Mouse (Mus musculus) urinary bladder, adult 2 months (tissue): ENCODE results near the gene Map3k10. TPM values are rescaled to one million over a fixed set of nuclear protein-coding genes. Genes with fewer than 3 reads are reported as not detected.

Experiments
- DNase-seq: peaks from one replicate; pipeline ENCODE4 v3.0.0; 2022; ENCODE audit warnings: low spot score
- polyA plus RNA-seq: library from polyadenylated mRNA; depleted of rRNA; stranded (reverse); fragments of >200 nt; gene quantifications from 2 replicates; pipeline ENCODE4 v1.2.3, GENCODE M21; 2012; rRNA removed

Gene Map3k10
- polyA plus RNA-seq, 1 experiment, result 14.7 TPM

DNA sequence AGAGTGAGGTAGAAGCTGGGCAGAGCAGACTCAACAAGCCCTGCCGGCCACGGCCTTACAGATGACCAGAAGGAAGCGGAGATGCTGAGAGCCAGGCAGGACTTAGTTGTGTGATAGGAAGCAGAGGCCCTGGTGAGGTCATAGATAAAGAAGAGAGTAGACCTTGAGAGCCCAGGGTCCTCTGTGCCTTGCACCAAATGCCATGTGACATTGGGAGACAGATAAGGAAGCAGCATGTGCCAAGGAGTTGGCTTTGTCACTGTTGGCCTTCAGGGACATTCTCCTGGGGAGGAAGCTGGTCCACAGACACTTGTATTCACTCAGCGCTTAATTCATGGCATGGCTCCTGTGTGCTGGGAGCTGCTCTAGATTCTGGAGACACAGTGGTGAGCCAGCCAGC lies 65.1 kb downstream of the Map3k10 start:
- DNase-seq, result no peak

DNA sequence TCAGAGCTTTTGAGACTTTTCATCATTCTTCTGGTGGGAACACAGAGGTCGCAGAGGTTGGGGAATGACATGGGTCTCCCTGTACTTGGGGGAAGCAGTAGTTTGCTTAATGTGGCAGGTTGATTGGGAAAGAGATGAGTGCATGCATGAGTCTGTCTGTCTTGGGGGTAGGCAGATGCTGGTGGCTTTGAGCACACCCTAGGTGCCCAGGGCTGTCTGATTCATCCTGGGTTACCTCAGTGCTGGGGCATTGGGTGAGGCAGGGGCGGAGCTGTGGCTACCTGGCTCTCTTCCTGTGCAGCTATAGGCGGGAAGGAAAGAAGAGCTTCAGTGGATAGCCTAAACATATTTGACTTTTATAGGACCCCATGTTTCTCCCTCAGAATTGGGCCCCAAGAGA lies 66.3 kb downstream of the Map3k10 start:
- DNase-seq, result no peak

DNA sequence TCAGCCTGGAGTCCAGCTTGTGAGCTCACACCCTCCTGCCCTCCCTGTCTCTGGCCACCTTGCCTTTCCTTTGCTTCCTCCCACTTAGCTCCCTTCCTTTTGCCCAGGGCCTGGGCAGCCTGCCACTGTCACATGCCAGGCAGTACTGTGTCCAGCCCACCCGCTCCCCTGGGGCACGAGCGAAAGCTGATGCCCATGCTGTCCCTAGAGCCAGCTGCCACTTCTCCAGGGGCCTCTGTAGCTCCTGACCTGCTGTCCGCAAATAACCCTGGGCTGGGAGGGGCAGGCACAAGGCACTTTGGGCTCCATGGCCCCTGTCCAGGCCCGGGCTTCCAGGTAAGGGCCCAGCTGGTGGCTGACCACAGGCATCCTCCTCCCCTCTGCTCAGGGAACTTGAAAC lies 66.8 kb downstream of the Map3k10 start:
- DNase-seq, result no peak

DNA sequence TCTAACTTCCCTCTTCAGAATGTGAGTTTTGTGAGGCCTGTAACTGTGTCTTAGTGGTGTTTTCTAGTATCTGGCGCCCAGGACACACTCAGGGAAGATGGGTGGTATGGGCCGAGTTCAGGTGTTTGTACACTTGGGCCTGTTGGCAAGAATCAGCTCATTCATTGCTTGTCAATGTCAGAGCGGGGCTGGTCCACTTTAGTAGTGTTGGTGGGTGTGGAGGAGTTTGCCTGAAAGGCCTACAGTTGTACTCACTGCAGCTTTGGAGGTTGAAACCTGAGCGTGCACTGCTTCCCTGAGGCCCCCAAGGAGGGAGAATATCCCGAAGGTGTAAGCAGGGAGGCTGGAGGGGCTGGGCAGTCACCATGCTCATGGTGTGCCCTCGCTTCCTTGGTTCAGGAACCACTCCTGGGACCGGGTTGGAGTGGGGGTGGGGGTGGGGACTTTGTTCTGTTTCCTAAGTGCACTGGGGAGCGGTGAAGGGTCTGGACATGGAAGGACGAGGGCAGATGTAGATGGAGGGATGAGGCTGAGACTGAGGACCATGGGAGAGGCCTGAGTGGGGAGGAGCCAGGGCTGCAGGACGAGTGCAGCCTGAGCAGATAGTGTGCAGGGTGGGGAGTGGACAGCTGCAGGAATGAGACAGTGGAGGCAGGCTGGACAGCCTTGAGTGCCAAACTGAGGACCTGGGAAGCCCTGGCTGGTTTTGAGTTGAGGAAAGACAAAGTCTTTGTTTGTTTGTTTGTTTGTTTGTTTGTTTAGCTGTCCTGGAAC lies 67.7 kb downstream of the Map3k10 start:
- no peak for DNase-seq

Other genes with a start within 250 kb of the Map3k10 start
- gene Sptbn4, start 226.9 kb downstream of the Map3k10 start, polyA plus RNA-seq, result 0.53 and 0.74 TPM in 2 replicates
- gene Blvrb, start 226.6 kb downstream of the Map3k10 start, polyA plus RNA-seq, result 46.5 and 51.3 TPM in 2 replicates
- 22.0 and 29.1 TPM in 2 replicates for gene Sertad3, start 200.8 kb downstream of the Map3k10 start, polyA plus RNA-seq
- 36.2 and 37.2 TPM in 2 replicates for gene Sertad1, start 187.7 kb downstream of the Map3k10 start, polyA plus RNA-seq
- 4.6 and 4.9 TPM in 2 replicates for gene Prx, start 175.3 kb downstream of the Map3k10 start, polyA plus RNA-seq
- 1.4 and 1.7 TPM in 2 replicates for gene Hipk4, start 151.3 kb downstream of the Map3k10 start, polyA plus RNA-seq
- gene Pld3, start 121.4 kb downstream of the Map3k10 start, polyA plus RNA-seq, result 85.8 and 97.5 TPM in 2 replicates
- 16.7 and 17.1 TPM in 2 replicates for gene 2310022A10Rik, start 121.4 kb downstream of the Map3k10 start, polyA plus RNA-seq
- gene Akt2, start 83.0 kb downstream of the Map3k10 start, polyA plus RNA-seq, result 78.4 and 96.7 TPM in 2 replicates
- gene Ttc9b, start 20.7 kb downstream of the Map3k10 start, polyA plus RNA-seq, result 0.04 TPM in 1 of 2 replicates, not detected in the other
- gene Zfp607b, start 14.7 kb upstream of the Map3k10 start, polyA plus RNA-seq, result 2.3 and 2.5 TPM in 2 replicates
- gene Zfp60, start 56.8 kb upstream of the Map3k10 start, polyA plus RNA-seq, result 6.3 and 8.1 TPM in 2 replicates
- 4.3 and 5.3 TPM in 2 replicates for gene Zfp626, start 132.6 kb upstream of the Map3k10 start, polyA plus RNA-seq
- 3.8 TPM in 2 replicates for gene Zfp59, start 164.0 kb upstream of the Map3k10 start, polyA plus RNA-seq
- gene Zfp607a, start 182.9 kb upstream of the Map3k10 start, polyA plus RNA-seq, result 3.1 and 3.3 TPM in 2 replicates